Mouse (Mus musculus): ENCODE measurements around the gene H60b. TPM values are rescaled to one million over a fixed set of nuclear protein-coding genes. Genes with fewer than 3 reads are reported as not detected.
"Not testable (repeated sequence)": the region's sequence is repeated elsewhere in the genome, so short reads cannot be mapped to it uniquely, and the experiment has no call there.

Gene H60b
- total RNA-seq, 2 experiments from 2014 or later, result not detected

DNA sequence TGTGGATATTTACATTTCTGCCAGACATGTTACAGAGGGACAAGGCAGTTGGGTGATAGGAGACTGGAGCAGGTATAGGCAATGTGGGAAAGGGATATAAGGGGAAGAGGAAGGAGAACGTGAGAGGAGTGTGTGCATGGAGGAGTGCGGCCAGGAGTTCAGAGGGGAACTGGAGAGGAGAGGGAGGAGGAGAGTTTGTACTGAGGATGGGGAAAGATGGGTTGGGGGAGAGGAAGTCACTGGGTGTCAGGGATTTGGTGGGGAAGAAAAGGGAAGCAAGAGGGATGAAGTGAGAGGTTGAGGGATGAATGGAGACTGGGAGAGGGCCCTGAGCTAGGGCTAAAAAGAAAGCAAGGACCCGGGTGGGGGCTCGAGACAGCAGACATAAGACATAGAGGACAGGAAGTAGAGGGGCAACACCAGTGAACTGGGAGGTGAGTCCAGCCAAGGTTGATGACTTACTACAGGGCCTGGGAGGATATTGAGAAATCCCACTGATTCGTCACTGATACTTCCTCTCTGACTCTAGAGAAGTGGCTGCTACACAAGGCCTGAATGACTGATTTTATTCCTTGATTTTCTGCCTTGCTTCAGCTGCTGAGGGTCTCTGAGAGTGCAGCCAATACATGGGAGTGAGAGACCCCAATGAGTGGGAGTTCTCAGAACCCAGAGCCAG is 7.1 kb downstream of the H60b start:
- not testable (repeated sequence) for DNase-seq

DNA sequence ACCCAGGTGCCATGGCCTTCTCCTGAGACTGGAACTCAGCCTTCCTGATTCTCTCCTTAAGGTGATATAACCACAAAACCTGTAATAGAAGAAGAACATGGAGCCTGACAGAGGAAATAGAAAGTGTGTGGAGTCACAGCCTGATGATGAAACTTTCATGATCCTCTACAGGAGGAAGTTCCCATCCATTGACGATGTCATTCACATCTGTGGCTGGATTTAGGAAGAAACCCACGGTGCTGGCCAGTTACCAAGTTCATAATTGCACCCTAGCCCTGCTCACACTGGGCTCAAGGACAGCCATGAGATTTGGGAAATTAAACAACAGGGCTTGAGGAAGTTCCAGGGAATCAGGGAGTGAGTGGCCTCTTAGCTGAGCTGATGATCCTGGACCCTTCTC is 7.6 kb downstream of the H60b start:
- not testable (repeated sequence) for DNase-seq

- not testable (repeated sequence) for DNase-seq
Observed at GRCm38 (mm10) chr10:22167061-22167460, 8.7 kb downstream of the H60b start.

DNA sequence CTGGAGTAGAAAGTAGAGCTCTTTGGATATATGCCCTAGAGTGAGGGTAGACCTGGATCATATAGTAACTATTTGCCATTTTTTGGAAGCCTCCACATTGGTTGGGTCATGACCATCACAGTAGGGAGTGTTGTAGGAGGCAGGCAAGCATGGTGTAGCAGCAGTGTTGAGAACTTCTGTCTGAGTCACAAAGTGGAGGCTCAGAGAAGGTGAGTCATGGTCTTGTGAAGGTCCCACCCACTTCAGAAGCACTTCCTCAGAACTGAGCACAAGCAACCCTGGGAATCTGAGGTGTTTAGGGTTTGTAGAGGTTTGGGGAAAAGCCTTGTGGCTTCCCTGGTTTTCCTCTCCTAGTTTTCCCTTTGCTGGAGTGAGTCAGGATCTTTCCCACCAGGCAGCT is 10.7 kb downstream of the H60b start:
- not testable (repeated sequence) for DNase-seq

DNA sequence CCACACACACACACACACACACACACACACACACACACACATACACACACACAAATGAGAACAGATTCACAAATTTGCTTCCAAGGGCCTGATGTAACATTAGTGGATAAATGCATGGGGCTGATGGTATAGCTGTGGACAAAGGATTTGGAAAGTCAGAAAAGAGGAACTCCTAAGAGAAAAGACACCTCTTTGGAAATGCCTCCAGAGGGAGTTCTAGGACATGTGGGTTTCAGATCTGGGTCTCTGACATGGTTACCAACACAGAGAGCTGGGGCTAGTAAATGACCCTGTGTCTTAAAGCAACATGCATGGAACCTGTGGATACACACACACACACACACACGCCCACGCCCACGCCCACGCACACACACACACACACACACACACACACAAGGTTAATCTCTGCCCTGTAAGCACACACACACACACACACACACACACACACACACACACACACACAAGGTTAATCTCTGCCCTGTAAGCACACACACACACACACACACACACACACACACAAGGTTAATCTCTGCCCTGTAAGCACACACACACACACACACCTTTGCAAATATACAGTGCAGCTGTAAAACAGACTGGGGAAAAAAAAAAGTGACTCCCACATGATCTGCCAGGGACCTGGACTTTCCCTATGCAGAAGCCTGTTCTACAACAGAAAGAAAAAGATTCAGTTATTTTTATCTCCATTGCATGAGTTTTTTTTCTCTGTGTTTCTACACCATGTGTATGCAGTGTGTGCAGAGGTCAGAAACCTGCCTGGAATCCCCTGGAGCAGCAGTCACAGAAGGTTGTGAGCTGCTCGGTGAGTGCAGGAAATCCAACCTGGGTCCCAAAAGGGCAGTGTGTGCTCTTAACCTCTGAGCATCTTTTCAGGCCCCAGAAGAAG is 14.3 kb downstream of the H60b start:
- DNase-seq, result not testable (repeated sequence)

DNA sequence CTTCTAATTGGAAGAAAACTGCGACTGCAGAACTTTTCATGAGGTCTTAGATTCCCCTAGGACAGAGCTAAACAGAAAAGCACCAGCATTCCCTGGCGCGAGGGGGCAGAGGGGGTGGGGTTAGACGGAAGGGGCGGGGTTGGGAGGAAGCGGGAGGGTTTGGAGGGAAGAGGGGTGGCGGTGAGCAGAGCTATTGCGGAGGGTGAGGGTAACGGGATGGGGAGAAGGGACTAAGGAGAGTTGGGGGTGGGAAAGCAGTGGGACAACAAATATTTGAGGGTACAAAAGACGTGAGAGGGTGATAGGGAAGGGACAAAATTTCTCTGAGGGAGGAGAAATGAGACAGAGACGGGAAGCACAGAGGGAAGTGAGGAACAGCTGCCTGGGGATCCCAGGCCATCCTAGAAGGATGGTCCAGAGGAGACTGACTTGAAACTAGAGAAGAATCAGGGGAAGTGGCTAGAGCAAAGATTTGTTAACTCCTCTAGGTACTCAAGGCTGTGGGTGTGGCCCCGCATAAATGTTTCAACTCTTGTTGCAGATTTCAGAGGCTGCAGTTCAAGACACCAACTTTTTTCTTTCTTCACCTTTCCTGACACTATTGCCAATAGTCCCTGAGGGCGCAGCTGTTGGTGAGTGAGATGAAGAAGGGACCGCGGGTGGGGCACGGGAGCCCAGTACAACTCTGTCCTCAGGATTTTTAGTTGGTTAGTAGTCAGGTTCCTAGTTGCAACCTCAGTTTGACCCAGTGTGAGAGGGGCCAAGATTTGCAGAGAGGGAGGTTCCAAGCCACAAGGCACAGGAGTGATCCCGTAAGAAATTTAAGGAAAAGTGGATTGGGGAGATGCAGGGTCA is 15.2 kb downstream of the H60b start:
- not testable (repeated sequence) for DNase-seq

DNA sequence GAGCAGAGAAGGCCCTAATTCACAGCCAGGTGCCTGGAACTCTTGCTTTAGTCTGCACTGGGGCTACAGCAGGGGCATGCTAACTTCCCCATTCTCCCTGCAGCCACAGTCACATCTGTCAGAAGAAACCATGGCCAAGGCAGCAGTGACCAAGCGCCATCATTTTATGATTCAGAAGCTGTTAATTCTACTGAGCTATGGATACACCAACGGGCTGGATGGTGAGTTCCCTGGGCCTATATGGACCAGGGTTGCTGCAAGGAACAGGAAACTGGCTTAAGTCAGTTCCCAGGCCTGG is 15.8 kb downstream of the H60b start:
- not testable (repeated sequence) for DNase-seq

GRCm38 (mm10) chr10:22176515-22176914 is 18.1 kb downstream of the H60b start:
- not testable (repeated sequence) for DNase-seq

DNA sequence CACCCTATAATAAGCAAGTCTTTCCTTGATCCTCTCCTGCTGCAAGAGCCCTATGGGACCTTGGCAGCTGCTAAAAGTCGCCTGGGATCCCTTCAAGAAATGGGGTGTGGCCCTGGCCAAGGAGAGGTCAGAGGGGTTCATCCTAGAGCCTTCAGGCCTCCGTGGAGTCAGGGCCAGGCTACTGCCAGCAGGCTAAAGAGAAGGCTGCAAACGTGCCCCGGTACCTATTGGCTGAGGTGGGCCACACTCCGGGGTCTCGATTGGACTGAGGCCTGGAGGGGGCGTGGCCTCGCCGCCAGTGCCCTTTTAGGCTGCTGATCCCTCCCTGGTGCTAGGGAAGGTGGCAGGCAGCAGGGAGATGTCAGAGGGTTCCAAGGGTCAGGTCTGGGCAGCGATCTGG is 32.6 kb downstream of the H60b start:
- not testable (repeated sequence) for DNase-seq

DNA sequence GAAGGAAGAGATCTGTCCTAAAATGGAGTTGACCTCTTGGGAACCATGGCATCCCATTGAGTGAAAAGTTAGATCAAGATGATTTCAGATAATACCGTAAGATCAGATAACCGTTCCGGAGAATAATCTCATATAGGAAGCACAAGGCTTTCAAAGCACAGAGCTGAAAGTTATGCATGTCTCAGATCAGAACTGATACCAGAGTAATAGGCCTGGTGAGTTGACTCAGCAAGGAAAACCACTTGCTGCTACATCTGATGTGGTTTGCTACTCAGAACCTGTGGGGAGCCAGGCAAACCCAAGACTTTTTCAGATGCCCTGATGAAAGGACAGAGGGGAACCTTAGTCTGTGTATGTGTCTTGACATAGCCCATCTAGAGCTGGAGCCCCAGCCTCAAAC is 43.0 kb downstream of the H60b start:
- DNase-seq, result not testable (repeated sequence)

- DNase-seq, result not testable (repeated sequence)
Observed at GRCm38 (mm10) chr10:22202784-22203583, 44.6 kb downstream of the H60b start.

- DNase-seq, result not testable (repeated sequence)
Observed at GRCm38 (mm10) chr10:22206443-22206842, 48.1 kb downstream of the H60b start.

DNA sequence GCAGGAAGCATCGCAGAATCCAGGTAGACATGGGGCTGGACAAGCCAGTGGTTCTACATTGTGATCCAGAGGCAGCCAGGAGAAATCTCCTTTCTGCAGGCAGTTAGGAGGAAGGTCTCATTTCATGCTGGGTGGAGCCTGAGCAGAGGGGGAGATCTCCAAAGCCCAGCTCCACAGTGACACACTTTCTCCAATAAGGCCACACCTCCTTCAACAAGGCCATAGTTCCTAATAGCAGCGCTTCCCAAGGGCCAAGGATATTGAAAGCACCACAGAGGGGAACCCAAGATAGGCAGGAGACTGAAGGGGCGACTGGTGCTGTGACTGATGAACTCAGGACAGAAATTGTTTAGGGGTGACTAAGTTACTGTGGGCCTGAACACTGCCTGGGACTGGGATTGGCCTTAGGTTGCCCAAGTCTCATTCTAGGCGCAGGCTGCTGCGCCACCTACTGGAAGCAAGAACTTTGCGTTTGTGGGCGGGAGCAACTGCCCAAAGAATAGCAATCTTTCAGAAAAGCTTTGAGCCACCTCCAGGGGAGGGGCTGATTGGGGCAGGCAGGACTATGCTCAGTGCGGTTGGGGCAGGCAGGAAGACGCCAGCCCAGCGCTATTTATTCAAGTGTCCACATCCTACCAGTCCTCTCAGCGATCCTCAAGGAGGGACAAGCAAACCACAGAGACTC is 53.8 kb downstream of the H60b start:
- DNase-seq, result peak; percentile 13

- not testable (repeated sequence) for DNase-seq
Observed at GRCm38 (mm10) chr10:22223474-22224349, 65.3 kb downstream of the H60b start.

DNA sequence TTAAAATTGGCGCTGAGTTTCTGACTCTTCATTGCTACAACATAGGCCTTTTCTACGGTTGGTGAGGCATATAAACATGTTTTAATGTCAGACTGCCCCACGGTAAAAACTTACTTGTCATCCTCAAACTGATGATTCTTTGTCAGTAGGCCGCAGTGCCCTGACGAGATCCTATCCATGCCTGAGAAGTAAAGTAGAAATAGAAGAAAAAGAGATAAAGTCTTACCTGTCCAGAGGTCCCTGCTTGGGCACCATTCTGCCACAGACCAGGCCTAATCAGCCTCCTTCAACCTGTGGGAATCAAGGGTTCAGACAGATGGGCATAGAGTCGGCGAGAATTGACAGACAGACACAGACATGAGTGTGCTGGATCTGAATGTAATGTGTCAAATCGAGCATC is 106.7 kb downstream of the H60b start:
- DNase-seq, result no peak

DNA sequence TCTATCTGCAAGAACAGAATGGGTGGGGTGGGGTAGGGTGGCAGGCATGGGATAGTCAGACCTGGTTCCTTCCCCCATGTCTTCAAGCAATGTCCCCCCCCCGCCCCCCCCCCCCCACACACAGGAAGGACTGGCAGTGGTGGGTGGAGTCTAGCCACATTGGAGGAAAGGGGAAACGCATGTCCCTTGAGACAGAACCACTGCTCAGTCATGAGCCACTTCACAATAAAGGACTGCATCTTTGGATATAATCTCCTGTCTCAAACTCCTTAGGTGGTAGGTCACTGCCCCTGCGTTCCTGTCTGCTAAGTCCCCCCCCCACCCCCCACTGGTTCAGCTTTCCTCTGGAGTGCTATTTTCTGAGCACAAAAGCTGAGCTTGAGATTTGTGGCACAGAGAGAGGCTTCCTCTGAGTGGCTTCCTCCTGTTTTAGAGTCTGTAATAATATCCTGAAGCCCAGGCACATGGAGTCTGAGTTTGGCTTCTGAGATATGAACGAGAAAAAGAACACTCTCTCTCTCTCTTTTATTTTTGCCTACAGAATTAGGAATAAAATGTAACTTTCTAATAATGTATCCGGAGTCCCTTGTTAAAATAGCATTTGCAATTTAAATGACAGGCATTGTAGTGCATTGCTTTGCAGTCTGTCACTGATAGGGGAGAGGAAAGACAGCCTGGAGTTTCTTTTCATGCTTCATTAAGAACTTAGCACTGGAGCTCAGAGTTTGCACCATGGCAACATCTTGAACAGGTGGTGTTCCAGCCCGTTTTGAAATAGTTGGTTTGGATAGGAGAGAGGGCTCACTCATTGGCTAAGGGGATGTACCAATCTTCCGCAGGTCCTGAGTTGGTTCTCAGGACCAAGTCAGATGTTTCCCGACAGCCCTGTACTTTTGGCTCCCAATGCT is 112.7 kb downstream of the H60b start:
- not testable (repeated sequence) for DNase-seq

DNA sequence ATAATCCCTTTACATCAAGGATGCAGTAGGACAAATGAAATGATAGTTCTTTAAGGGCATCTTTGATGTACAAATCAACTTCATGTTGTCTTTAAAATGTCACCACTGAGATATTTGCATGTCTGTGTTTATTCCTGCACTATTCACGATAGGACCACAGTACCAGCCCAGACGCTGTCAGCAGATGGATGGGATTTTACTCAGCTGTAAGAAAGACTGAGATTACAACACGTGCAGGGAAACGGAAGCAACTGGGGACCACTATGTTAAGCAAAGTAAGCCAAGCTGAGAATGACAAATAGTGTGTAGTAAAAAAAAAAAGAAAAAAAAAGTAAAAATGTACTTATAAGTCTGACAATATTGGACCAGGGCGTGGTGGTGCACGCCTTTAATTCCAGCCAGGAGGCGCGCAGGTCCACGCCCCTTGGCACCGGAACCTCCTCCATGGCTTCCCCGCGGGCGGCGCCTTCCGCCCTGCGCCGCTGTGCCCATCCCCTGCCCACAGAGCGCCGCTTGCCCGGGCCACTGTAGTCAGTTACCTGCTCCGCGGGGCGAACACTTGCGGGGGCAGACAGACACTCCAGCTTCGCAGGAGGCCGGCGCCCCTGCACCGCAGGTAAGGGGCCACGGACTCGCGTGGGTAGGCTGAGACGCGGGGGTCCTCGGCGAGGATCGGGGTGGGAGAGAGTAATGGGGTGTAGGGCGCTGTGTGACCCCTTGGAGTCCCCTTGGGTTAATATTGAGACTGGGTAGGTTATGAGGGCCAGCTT is 114.7 kb downstream of the H60b start:
- not testable (repeated sequence) for DNase-seq

DNA sequence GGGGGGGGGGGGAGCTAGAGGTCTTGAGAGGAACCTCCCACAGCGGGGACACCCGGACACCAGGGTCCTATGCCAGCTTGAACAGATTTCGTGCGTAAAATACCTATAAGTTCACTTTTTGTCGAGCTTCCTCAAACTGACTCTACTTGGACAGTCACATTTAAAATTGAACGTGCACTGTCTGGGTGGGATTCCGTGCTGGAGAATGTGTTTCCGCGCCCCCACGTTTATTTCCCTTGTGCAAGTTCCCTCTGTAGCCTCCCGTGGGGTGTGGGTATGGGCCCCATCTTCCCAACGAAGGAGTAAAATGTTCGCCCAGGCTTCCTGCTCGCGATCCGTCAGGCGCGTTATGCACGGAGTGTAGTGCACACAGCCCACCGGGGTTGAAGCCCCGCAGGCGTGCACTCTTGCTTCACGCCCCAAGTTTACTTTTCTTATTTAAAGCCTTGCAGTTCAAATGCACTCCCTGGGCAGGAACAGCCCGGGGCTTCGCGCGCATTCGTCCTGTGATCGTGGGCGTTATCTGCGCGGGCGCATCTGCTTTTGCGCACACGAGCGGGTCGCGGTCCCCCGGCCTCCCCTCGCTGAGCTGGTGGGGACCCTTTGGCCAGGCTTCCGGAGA is 115.4 kb downstream of the H60b start:
- DNase-seq, result no peak
